Mouse (Mus musculus) left cerebral cortex, postnatal 36 days (tissue): ENCODE measurements around the gene Cradd. TPM values are rescaled to one million over a fixed set of nuclear protein-coding genes. Genes with fewer than 3 reads are reported as not detected.

Experiments used
- DNase-seq, 2 experiments: peaks; one replicate each; pipeline ENCODE4 v3.0.0; 2021 to 2022; ENCODE audit warnings: low spot score in 2 of 2, mixed read lengths in 1 of 2
- intact Hi-C: fragments of 180-260 bp; cut with DNase I; formaldehyde crosslinking; loops from one replicate; pipeline ENCODE4 v1.15.1; 2025
- total RNA-seq, 2 experiments: library from RNA; stranded (reverse); gene quantifications; 2 replicates each; pipeline ENCODE4 v1.2.3; 2021

Gene Cradd
- total RNA-seq, 2 experiments from 2014 or later = 4.8 to 7.7 TPM

DNA sequence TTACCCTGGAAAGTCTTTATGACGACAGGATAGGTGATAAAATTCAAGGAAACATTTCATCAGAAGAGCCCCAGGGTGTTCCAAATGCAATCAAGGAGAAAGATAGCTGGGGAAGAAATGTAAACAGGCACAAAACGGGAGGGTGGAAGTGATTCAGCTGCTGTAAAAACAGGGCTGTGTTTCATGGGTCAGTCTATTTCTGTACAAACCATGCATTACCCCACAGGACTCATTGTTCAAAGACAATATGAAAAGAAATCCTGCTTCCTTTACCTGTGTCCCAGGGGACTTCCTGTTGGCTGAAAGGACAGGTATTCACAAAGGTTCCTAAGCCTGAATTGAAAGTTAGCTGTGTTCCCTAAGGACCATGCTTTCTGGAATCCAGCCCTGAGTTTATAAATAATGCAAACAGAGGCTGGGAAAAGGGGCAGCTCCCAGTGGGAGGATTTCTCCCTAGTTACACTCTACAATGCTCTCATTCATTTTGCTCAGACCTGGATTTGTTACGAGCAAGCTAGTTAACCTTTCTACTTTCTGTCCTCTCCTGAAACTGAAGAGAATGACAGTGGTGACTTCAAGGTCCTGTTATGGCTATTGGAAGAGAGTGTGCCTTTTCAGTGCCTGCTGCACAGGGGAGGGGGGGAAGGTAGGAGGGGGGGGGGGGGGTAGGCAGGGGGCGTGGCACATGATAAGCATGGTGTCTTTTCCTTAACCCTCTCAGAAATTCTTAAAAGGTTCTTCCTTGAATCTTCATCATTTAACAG is 13.0 kb upstream of the Cradd start:
- DNase-seq = no peak
- intact Hi-C loops = no loop called here

- DNase-seq = no peak
- intact Hi-C loops = no loop called here
Measured at GRCm38 (mm10) chr10:95334826-95335225, 10.9 kb upstream of the Cradd start.

DNA sequence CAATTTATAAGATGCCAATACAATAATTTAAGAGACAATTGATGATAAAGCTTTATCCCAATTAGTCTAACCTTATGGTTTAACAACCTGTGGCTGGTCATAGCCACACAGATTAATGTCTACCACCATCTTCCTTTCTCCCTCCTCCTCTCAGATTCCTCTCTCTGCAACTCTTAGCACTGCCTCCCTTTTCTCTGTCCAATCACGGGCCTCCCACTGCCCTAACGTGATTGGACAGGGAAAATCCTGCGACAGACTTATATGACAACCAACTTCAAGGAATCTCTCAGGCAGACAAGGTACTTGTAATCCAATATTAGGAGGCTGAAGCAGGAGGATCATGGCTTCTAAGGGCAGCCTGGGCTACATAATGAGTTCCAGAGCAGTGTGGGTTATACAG is 8.7 kb upstream of the Cradd start:
- intact Hi-C loops = no loop called here
- DNase-seq = no peak

DNA sequence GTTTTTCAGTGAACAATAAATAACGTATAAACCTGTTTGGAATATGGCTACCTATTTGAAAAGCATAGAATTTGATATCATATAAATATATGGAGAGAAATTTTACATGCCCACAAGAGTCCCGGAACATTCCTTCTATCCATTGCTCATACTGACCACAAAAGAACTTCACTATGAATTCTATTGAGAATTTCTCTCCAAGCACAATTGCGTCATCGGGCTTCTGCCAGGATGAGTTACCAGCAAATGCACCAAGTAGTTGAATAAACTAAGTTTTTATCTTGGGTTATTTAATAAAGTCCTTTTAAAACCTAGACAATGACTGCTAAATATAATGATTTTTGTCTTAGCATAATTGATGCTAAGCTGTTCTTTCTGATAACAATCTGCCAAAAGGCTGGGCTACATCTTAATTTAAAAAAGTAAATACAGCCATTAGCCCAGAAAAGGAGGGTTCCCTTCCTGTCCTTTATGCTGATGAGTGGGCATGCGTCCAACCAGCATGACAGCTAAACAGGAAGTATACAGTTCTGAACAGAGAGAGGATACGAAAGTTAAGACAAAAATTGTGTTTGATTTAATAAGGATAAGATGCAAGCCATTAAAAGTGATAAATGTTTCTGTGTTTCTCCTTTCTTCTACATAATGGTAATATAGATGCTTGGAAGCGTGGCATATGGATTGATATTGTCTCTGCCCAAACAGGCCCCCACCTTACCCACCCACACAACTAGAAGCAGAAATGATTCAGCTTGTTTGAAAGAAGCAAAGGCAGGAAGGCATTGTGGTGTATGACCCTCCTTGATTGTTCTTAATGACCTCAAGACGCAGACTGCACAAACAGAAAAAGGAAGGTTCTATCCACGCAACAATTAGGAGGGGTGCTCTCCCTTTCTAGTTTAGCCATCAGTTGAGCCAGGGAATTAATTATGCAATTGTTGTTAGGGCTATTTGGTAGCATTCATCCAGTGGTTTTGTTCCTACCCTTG is 6.7 kb upstream of the Cradd start:
- intact Hi-C loops = no loop called here
- no peak for DNase-seq

GRCm38 (mm10) chr10:95329884-95330283 is 6.0 kb upstream of the Cradd start:
- intact Hi-C loops = no loop called here
- DNase-seq = no peak

GRCm38 (mm10) chr10:95324278-95324631 is 322 bp upstream of the Cradd start:
- DNase-seq = no peak
- intact Hi-C loops = loop anchor here (5.0 kb wide), 2 partner anchors 237 to 332 kb away; no protein-coding TSS in a partner anchor

GRCm38 (mm10) chr10:95322076-95323070 is 1.6 kb downstream of the Cradd start:
- intact Hi-C loops = loop anchor here (2.0 to 5.0 kb wide), 4 partner anchors 58 to 330 kb away; partner anchors contain the start of gene Socs2
- peak; percentile 7 to 35 for DNase-seq

GRCm38 (mm10) chr10:95319001-95319400 is 4.9 kb downstream of the Cradd start:
- intact Hi-C loops = no loop called here

DNA sequence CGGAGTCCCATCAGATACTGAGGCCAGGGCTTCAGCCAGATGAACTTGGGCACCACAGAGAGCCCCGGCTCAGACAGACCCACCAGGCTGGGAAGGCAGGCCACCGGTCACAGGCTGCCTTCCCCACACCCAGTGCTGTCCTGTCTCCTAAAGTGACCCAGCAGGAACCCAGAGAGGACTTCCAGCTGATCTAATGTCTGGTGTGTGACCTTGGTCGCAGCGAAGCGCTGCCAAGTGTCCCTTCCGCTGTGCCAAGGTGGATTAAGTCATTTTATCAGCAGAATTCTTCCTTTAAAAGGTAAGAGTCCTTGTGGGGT is 5.6 kb downstream of the Cradd start:
- intact Hi-C loops = no loop called here

More at GRCm38 (mm10) chr10:95319001-95319400, 4.9 kb downstream of the Cradd start:
- no peak for DNase-seq

GRCm38 (mm10) chr10:95317581-95318391 is 6.1 kb downstream of the Cradd start:
- no peak for DNase-seq
- intact Hi-C loops = no loop called here

More for the DNA sequence above, 5.6 kb downstream of the Cradd start:
- DNase-seq = no peak

DNA sequence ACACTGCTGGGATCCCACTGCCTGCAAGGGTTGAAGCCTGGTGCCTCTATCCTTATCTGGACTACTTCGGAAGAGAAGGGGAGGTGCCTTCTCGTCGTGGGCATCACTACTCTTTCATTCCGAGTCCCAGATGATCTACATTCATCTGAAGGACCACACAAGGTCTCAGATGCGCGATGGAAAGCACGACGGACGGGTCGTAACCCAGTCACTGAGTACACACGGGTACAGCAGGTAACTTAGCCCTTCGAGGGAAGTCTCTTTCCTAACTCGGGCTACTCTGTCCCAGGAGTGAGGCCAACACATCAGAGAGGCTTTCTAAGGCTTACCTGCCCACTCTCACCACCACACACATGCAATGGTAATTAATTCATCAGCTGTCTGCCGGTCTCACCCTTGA is 6.8 kb downstream of the Cradd start:
- no peak for DNase-seq
- intact Hi-C loops = no loop called here

DNA sequence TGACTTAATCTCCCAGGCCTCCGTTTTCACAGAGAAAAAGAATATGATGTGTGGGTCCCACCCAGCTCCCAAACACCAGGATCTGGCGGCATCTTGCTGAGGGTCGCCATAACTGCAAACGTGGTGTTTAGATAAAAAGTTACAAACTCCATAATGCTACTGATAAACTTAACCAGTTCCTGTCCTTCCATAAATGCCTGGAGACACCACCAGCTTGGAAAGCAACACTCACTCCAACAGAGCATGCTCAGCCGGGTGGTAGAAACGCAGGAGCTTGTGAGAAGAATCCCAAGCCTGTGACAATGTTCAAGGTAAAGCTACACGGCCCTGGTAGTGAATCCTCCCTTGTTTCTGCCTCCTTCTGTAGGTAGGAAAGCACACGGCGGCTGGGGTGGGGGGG is 7.3 kb downstream of the Cradd start:
- no peak for DNase-seq
- intact Hi-C loops = no loop called here

- intact Hi-C loops = no loop called here
- DNase-seq = no peak
Measured at GRCm38 (mm10) chr10:95315801-95316474, 8.0 kb downstream of the Cradd start.

GRCm38 (mm10) chr10:95315321-95315720 is 8.6 kb downstream of the Cradd start:
- DNase-seq = no peak
- intact Hi-C loops = no loop called here

DNA sequence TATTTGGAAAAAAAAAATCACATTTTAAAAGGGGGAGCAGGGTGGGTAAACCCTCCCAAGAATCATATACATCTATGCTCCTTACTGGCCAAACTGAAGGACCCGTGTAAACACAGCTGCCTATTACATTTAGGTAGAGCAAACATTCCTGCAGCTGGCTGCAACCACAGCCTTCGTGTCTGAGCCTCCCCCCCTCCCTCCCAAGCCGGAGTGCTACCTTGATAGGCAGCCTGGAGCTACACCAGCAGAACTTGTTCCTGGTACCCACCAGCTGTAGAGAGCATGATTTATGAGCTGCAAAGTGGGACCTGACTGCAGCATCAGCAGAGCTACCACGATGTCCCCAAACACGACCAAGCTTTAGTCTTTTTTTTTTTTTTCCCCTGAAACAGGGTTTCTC is 9.9 kb downstream of the Cradd start:
- intact Hi-C loops = no loop called here

DNA sequence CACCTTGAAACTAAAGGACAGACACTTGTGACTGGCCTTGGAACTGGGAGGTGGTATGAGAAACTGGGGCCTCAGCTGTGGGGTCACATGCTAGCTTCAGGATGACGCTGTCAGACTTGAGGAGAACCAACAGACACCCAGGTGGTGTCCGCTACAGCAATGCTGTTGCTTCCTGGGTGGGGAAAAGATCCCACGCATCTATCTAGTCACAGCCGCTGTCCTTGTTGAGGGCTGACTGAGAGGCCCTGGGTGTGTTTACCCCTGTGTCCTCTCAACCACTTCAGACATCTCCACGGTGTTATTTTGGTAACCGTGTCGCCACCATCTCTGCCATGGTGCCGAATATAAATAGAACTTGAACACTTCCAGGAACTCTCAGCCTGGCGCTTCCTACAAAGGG is 10.4 kb downstream of the Cradd start:
- no peak for DNase-seq
- intact Hi-C loops = no loop called here

More for the DNA sequence above, 9.9 kb downstream of the Cradd start:
- no peak for DNase-seq

DNA sequence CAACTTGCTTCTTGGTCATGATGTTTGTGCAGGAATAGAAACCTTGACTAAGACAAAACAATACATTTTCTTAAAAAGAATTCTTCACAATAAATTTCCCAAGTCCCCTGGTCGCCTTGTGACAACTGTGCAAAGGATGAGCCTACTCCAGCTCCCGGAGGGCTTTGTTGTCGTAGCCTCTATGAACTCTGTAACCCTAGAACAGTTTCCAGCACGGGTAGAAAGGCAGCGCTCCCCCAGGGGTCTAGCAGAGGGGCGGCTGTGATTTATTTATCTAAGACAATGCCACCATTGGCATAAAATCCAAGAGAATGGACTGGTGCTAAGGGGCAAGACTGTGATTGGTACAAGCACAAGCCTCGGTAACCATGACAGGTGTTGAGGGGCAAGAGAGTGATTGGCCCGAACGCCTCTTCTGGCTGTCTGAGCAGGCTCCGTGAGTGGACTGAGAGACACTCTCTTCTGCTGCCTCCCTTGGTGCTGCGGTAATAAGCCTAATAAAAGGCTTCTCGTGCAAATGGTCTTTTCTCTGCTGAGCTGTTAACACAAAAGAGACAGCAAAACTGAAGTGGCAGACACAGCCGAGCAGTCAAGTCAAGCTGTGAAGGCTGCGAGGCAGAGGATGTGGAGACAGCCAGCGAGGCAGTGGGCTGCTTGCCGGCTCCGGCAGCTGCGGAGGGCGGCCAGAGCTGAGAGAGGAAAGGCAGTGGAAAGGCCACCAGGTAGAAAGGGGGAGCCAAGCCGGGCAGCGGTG is 13.1 kb downstream of the Cradd start:
- intact Hi-C loops = no loop called here
- no peak for DNase-seq
